Mouse (Mus musculus) gastrocnemius, postnatal 14 days (tissue): ENCODE measurements around the gene Ccnq. TPM values are rescaled to one million over a fixed set of nuclear protein-coding genes. Genes with fewer than 3 reads are reported as not detected.
"Not testable (repeated sequence)": the region's sequence is repeated elsewhere in the genome, so short reads cannot be mapped to it uniquely, and the experiment has no call there.

ENCODE experiments used
- DNase-seq: peaks from one replicate; pipeline ENCODE4 v3.0.0; 2021; ENCODE audit warnings: mixed read lengths
- intact Hi-C: fragments of 180-260 bp; cut with DNase I; formaldehyde crosslinking; loops from one replicate; pipeline ENCODE4 v1.15.1; 2025; ENCODE audit warnings: low total_unique reads
- total RNA-seq, 2 experiments: library from RNA; stranded (reverse); gene quantifications; 2 replicates each; pipeline ENCODE4 v1.2.3; 2021

Ccnq gene
- total RNA-seq, 2 experiments from 2014 or later, result 9.4 to 13.1 TPM

DNA sequence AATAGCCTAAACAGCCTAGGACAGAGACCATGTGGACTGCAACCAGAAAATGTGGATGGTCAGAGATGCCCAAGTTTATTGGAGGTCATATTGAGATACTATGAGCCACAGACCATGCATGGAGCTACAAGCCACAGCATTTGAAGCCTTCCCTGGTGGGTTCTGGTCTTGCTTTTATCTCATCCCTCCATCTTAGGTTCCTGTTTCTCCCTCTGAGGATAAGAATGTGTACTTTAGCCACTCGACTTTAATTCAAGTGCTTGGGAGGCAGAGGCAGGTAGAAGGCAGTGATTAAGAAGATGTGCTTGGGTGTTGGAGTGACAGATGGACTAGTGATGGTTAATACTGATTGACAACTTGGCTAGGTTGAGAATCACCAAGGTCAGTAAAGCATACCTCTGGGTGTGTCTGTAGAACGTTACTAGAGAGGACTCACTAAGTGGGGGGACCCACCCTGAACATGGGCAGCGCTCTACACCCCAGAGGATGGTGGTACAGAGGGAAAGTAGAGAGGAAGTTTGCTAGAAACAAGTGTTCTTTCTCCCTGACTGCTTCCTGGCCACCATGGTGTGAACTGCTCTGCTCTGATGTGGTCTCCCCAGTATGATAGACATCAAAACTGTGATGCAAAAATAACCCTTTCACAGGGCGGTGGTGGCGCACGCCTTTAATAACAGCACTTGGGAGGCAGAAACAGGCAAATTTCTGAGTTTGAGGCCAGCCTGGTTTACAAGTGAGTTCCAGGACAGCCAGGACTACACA lies 14.7 kb upstream of the Ccnq start:
- DNase-seq, result no peak
- intact Hi-C loops, result no loop called here

DNA sequence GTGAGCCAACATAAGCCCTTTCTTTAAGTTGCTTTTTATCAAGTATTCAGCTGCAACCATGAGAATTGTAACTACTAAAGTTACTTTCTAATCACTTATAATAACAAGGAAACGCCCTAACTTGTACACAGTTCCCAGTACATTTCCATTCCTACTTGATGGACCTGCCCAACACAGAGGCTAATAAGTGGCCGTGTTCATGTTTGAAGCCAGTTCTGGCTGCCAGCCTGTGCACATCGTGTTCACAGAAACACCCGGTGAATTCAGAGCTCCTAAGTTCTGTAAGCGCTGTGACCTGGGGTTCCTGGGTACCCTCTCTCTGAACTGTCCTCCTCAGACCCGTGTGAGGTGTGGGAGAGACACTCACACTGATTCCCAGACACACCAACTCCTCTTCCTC lies 13.3 kb upstream of the Ccnq start:
- intact Hi-C loops, result no loop called here
- DNase-seq, result no peak

DNA sequence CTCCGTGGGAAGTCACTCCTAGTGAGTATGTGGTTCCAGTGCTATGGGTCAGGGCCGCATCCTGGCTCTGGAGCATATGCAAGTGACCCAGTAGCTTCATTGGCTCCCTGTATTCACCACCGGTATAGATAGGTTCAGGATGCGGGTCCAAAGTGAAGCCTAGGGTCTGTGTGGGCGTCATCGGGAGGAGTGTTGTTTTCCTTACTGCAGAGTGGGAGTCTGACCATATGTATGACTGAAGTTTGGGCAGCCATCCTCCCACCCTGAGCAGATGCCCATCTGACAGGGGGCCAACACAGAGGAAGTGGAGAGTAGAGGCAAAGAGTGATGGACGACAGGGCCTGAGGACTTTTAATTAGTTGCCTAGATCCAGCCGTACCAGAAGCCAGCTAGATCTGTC lies 12.8 kb upstream of the Ccnq start:
- DNase-seq, result no peak
- intact Hi-C loops, result no loop called here

DNA sequence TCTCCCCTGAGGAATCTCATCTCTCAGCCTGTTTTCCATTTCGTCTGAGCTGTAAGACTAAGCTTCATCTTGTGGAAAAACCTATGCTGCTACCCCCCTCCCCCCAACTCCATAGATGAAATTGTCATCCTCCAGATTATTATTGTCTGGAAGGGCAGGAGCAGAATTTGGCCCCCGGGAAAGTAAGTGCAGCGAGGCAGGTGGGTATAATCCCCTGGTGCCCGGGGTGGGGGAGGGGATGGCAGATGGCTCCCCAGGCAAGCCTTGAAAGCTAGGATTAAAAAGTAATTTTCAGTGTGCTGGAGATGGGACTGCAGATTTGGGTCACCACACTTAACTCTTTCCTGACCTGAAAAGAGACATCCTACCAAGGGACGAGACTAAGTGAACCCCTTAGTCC lies 10.7 kb upstream of the Ccnq start:
- intact Hi-C loops, result no loop called here
- DNase-seq, result no peak

DNA sequence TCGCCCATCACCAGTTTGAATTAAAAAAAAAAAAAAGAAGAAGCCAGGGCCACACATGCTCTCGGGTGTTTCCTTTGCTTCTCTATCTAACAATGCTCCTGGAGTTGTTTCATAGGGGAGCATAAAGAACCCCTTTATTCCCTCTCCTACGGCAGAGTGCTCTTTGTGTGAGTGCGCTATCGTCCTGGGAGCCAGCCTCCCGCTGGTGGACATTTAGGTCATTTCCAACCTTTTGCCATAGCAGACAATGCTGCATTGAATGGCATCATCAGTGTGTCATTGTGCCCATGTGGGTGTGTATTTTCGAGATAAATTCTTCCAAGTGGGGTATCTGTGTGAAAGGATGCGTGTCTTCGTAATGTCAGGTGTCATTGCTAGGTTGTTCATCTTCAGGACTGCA lies 9.6 kb upstream of the Ccnq start:
- intact Hi-C loops, result no loop called here

DNA sequence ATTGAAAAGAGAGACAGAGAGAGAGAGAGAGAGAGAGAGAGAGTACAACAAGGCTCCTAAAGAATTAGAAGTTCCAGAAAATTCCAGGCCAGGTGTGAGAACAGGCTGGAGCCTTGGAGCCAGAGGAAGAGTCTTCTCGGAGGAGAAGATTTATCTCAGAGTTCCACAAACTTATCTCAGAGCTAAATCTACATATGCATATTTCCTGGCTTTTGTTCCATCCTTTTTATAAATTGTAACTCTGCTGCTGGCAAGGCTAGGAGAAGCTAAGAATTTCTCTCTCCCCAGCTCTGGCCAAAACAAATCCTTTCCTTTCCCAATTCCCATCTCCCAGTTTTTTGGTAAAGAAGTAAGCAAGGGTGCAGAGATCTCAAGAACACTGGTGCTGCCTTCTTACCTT lies 3.8 kb upstream of the Ccnq start:
- intact Hi-C loops, result no loop called here
- no peak for DNase-seq

More for the DNA sequence above, 9.6 kb upstream of the Ccnq start:
- no peak for DNase-seq

DNA sequence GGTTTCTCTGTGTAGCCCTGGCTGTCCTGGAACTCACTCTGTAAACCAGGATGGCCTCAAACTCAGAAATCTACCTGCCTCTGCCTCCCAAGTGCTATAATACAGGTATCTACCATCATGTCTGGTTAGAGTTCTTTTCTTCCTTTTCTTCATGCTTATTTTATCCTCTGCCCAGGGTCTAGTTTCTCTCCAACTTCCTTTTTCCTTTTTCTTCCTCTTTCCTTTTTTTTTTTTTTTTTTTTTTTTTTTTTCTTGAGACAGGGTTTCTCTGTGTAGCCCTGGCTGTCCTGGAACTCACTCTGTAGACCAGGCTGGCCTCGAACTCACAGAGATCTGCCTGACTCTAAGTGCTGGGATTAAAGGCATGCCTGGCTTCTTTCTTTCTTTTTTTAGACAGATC lies 2.6 kb upstream of the Ccnq start:
- intact Hi-C loops, DNase-seq: not testable (repeated sequence)

DNA sequence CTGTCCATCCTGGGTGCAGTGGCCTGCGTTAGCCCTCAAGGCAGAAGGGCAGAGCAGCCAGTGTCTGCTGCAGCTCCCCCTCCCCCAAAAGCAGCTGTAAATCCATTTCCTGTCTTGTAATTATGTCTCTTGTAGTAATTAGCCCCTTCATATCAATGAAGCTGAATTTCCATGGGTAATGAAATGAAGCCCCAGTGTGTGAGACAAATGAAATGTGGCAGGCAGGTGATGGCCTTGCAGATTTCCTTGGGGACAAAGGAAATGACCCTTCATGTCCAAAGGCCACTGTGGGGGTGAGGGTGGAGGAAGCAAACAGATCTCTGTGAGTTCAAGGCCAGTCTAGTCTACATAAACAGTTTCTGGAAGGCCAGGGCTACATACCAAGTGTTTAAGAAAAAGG lies 1.7 kb upstream of the Ccnq start:
- DNase-seq, result no peak
- intact Hi-C loops, result no loop called here

DNA sequence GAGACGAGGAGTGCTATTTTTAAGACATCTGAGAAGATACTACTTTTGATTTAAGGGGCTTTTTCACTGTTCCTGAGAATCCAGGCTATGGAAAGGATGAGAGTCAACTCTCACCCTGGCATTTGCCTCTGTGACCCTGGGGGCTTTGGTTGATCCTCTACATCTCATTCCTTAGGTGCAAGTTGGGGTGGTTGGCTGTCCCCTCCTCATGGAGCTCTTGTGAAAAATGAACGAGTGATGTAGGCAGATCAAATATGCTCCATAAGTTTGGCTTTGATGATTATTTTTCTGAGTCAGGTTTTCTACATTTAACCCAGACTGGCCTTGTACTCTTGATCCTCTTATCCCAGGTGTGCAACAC lies 294 bp upstream of the Ccnq start:
- no peak for DNase-seq
- intact Hi-C loops, result no loop called here

DNA sequence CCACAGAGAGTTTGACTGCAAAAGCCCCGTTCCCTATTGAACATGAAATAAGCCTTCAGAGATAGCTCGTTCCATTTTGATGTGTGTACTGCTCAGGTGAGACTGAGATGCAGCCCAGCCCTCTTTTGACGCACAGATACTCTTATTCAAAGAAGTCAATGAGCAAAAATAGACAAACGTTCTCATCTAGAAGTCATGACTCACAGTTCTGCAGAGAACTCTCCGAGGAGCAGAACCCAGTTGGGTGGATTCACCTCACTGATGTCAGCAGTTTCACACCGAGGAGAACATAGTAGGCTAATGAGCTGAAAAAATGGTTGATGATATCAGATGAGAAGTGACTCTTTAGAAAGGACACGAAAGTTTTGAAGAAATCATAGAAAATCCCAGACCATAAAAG lies 5.3 kb downstream of the Ccnq start:
- intact Hi-C loops, result no loop called here
- DNase-seq, result no peak

DNA sequence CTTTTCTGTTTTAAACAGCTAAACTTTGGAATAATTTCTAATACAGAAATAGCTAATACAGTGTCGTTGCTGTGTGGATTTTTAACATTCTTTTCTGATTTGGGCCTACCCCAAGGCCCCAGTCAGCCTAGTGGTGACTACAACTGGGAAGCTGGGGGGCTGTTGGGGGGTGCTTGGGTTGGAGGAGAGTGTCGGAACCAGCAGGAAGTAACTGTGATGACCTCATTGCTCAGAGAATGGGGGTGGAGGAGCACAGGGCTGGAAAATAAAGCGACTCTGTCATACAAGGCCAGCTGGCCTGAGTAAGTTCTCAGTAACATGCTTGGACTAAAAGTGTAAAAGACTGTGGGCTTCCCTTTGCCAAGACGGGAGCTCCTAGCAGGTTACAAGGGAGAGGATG lies 6.1 kb downstream of the Ccnq start:
- intact Hi-C loops, result no loop called here

DNA sequence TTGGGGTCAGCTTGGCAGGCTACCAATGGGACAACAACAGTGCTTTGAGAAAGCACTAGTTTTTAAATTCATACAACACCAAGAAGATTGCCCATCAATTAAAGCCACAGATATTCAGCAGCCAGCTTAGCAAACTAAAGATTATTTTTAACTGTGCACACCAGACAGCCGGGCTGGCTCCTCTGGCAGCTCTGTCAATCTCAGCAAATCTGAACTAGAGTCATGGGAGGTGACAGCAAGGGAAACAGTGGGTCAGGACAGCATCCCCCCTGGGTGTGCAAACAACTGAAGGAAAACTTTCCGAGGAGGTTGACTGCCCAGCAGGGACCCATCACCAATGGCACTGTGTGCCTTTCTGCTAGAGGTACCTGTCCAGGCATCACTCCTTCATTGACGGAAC lies 9.1 kb downstream of the Ccnq start:
- intact Hi-C loops, result no loop called here

More for the DNA sequence above, 6.1 kb downstream of the Ccnq start:
- no peak for DNase-seq

DNA sequence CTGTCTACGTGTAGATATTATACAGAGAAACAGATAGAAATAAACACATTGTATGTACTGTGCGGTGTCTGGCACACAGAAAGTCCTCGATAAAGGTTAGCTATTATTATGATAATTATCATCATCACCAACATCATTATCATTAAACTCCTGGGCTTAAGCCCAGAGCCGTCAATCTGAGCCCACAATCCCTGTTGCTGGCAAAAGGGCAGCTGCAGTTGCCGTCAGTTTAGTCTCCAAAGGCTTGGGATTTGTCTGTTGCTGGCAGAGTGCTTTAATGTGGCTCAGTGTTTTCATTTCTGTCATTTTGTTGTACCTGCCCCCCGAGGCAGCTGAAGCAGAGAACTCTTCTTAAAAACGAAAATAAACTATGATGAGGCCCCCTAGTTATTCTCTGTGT lies 9.6 kb downstream of the Ccnq start:
- DNase-seq, result no peak
- intact Hi-C loops, result no loop called here

More for the DNA sequence above, 9.1 kb downstream of the Ccnq start:
- no peak for DNase-seq

DNA sequence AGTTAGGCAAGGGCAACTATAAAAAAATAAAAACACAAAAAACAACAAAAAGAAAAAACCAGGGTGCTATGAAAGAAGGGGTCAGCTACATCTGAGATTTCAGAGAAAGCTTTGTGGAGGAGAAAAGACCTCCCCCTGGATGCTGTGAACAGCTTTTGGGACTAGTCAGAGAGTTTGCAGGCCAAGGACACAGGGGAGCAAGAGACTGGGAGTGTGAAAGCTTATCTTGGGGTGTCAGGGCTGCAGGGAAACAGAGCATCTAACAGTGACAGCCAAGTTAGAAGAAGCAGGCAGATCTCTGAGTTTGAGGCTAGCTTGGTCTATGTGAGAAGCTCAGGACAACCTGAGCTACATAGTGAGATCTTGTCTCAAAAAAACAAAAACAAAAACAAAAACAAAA lies 12.2 kb downstream of the Ccnq start:
- intact Hi-C loops, result no loop called here
- DNase-seq, result no peak

DNA sequence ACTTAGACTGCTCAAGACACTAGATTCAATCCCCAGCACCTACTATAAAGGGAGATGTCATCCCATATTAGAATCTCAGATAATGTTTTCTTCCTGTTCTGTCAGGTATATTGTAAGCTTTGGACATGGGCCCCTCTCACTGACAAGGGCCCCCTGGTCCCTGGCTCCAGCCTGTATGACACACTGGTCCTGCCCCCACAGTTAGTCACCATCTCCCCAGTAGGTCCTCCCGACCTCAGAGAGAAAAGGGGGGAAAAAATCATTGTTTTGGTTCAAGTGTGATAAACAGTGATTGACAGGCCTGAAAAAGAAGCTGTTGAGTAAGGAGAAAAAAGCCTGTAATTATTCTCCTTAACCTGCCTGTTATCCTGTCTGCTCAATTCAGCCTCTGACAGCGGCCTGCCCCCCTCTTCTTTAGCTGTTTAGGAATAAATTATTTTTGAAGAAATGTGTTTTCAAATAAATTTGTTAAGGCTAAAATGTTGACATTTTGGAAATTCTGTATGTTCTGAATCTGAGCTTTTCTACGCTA lies 14.6 kb downstream of the Ccnq start:
- no peak for DNase-seq
- intact Hi-C loops, result no loop called here

DNA sequence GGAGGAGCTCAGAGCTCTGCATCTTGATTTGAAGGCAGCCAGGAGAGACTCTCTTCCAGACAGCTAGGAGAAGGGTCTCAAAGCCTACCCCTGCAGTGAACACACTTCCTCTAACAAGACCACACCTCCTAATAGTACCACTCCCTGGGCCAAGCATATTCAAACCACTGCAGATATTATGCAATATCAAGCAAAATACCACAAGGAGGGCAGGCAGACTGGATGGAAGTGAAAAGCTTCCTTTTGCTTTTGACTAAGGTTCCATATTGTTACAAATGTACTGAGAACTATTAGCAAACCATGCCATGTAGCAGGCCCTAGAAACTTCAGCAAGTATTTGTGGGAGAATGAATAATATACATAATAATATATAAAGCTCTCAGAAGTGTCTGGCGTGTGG lies 16.4 kb downstream of the Ccnq start:
- no peak for DNase-seq
- intact Hi-C loops, result no loop called here

DNA sequence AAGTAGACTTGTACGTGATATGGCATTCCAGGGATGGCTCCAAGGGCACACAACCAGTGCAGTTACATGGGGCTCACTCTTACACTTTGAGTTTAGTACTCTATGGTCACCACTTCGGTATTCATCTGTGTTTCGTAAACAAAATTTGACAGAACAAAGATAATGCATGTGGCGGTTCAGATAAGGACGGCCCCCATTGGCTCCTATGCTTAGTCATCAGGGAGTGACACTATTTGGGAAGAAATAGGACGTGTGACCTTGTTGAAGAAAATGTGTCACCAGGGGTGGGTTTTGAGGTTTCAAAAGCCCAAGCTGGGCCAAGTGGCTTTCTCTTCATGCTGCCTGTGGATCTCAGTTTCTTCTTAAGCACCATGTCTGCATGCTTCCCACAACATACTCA lies 18.9 kb downstream of the Ccnq start:
- intact Hi-C loops, result no loop called here
- no peak for DNase-seq

DNA sequence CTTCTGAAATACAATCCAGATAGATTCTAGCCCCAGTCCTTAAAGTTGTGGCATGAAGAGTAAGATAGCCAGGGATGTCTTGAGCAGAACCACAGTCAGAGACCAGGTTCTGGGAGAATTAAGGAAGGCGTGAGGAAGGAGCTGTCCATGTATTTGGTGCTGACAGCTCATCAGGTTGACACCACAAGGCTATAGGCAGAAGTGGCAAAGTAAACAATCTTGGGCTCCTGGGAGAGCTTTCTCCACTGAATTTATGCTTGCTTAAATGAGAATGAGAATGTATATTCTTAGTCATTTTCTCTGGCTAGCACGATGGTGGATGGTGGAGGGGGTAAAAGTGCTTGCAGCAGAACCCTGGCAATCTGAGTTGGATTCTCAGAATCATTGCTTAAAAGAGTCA lies 20.6 kb downstream of the Ccnq start:
- DNase-seq, result no peak
- intact Hi-C loops, result no loop called here

DNA sequence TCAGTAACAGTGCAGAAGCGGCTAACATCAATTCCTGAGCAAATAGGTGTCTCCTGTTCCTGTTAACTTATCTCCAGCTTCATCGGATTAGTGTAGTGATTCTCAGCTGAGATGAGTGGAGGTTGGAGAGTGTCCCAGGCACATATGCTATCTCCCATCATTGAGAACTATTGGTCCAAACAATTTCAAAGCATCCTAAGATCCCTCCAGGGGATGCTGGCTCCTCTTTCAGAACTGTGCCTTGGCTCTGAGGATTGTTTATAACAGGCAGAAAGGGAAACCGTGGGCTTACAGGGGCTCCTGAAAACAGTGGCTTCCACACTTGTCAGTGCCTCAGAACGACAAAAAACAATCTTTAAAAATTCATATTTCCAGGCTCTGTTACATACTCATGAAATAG lies 23.5 kb downstream of the Ccnq start:
- no peak for DNase-seq
- intact Hi-C loops, result no loop called here

DNA sequence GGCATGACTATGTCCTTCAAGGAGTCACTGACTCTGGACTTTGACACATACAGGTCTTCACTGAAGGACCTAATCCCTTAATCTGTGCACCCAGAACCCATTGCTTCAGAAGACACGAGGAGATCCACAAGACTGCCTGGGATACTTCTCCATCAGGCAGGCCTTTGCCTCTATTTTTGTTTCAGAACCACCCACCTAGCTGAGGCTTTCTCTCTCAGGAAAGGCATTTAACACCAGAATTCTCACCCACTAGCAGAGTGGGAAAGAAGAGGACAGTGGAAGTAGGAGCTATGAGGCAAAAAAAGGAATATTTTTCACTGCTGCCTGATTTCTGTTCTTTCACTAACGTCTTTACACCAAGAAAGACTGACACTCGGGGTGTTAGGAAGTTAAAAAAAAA lies 25.2 kb downstream of the Ccnq start:
- DNase-seq, result no peak
- intact Hi-C loops, result no loop called here

DNA sequence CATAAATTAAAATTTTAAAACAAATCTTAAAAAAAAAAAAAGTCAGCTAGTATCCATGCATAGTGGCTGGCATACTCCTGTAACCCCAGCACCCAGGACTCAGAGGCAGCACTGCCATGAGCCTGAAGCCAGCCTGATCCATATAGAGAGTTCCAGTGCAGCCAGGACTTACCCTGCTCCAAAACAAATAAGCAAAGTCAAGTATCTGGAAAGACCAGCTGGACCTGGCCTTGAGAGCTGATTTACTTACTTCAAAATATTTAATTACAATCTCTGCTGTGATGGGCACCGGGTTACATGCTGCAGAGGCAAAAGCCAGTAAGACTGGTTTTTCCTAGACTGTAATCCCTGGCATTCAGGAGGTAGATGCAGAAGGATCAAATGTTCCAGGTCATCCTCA lies 26.7 kb downstream of the Ccnq start:
- intact Hi-C loops, result no loop called here
- no peak for DNase-seq

DNA sequence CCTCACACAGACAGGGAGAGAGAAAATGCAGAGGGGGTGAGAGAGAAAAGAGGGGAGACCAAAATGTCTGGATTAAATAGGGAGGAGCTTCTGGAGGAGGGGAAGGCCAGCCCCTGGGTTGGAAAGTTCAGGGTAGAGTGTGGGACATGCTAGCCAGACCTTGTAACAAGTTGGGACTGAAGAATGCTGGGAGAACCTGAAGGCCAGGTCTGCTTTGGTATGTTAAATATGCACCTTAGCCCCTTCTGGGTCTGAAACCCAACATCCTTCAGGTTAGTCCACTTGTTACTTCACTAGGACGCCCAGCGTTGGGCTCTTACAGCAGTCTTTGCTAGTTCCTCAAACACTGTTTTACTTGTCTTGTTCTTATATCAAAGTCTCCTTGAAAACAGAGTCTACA lies 30.1 kb downstream of the Ccnq start:
- no peak for DNase-seq
- intact Hi-C loops, result no loop called here
